8 mouse cellular contexts compared by ENCODE assay signal in genomic region chr2:32167819-32168218, GRCm38 (mm10). TPM values are rescaled to one million over a fixed set of nuclear protein-coding genes. Genes with fewer than 3 reads are reported as not detected.
DNase-seq lines count a peak whose midpoint lies in the region; ATAC-seq and TF ChIP-seq lines count a peak whose summit lies in the region.

No protein-coding gene starts in this region.

- peaks cover 77% of the 10 kb centered on the region for H3K4me1 ChIP-seq in forebrain, embryonic 10.5 days
- peaks cover 48% of the 10 kb centered on the region for H3K4me1 ChIP-seq in heart, postnatal 0 days (ENCODE audit: control insufficient read depth, insufficient read depth)
- peaks cover 40% of the 10 kb centered on the region for H3K4me1 ChIP-seq in lung, adult 2 months (ENCODE audit: control insufficient read depth, insufficient read depth, low read length)
- H3K4me1 ChIP-seq in neural tube, embryonic 13.5 days (replicated peaks): peaks cover 89% of the 10 kb centered on the region

- peak; percentile 24 for TF ChIP-seq CTCF in C2C12 (IDR thresholded peaks at IDR 0.05; ENCODE audit: control insufficient read depth, insufficient read depth, insufficient read length)
- TF ChIP-seq CTCF in heart, postnatal 0 days (IDR thresholded peaks at IDR 0.05; ENCODE audit: low read depth): peak; percentile 45
- peak; percentile 23; the same call in 1 of the 2 replicates for TF ChIP-seq CTCF in lung, adult 2 months (IDR thresholded peaks at IDR 0.05; ENCODE audit: insufficient read depth, low read length)

- peak; percentile 89 for DNase-seq in T-cell, adult 2 months (ENCODE audit: low spot score)
- DNase-seq in forebrain, embryonic 10.5 days (ENCODE audit: extremely low spot score, low spot score): peak; percentile 58
- DNase-seq in heart, postnatal 0 days (ENCODE audit: low spot score): peak; percentile 91
- peak; percentile 71 to 82 for DNase-seq in kidney, postnatal 4 days
- DNase-seq in lung, adult 2 months: peak; percentile 58
- peak; percentile 87 for DNase-seq in thymus, postnatal 25 days

- peak overlapping the region; percentile 81 for H3K27ac ChIP-seq in forebrain, embryonic 10.5 days
- peak overlapping the region; percentile 84 for H3K27ac ChIP-seq in heart, postnatal 0 days (ENCODE audit: low read depth)
- peak overlapping the region; percentile 93 for H3K27ac ChIP-seq in neural tube, embryonic 13.5 days (replicated peaks)

- 8% methylated on average over 7 of the region's 7 CpGs for WGBS in forebrain, embryonic 10.5 days
- 1% methylated on average over 7 of the region's 7 CpGs for WGBS in heart, postnatal 0 days
- 4% methylated on average over 7 of the region's 7 CpGs for WGBS in lung, adult 2 months
- WGBS in neural tube, embryonic 13.5 days: 2% methylated on average over 7 of the region's 7 CpGs

- peaks cover 94% of the 10 kb centered on the region for H3K79me3 ChIP-seq in C2C12 (ENCODE audit: low read depth)

- H3K79me2 ChIP-seq in C2C12 (ENCODE audit: control insufficient read depth, insufficient read depth): peaks cover 100% of the 10 kb centered on the region

- H3K36me3 ChIP-seq in C2C12 (ENCODE audit: control insufficient read depth, insufficient read depth): peaks cover 4% of the 10 kb centered on the region
- H3K36me3 ChIP-seq in forebrain, embryonic 10.5 days (replicated peaks): peaks cover 23% of the 10 kb centered on the region
- no peaks in the 10 kb centered on the region for H3K36me3 ChIP-seq in heart, postnatal 0 days (replicated peaks; ENCODE audit: control insufficient read depth, insufficient read depth, low read length)
- H3K36me3 ChIP-seq in neural tube, embryonic 13.5 days: no peaks in the 10 kb centered on the region

- H3K4me2 ChIP-seq in heart, postnatal 0 days (ENCODE audit: low read depth, low read length): peak overlapping the region; percentile 46
- peak overlapping the region; percentile 46 for H3K4me2 ChIP-seq in neural tube, embryonic 13.5 days

- no peak for TF ChIP-seq POLR2A in lung, adult 2 months (IDR thresholded peaks at IDR 0.05; ENCODE audit: borderline replicate concordance, extremely low read depth, low read depth, low read length)

- peak; percentile 83 for ATAC-seq in heart, postnatal 0 days (ENCODE audit: insufficient read depth, low read depth)
- peak; percentile 63 for ATAC-seq in neural tube, embryonic 13.5 days (ENCODE audit: low read depth)

- H3ac ChIP-seq in C2C12 (ENCODE audit: control insufficient read depth, insufficient read length, low read depth): peak overlapping the region; percentile 34

- no peaks in the 10 kb centered on the region for H3K27me3 ChIP-seq in C2C12 (ENCODE audit: control insufficient read depth, insufficient read depth, insufficient read length)
- H3K27me3 ChIP-seq in forebrain, embryonic 10.5 days (ENCODE audit: poor library complexity, severe bottlenecking): no peaks in the 10 kb centered on the region
- H3K27me3 ChIP-seq in heart, postnatal 0 days (ENCODE audit: control insufficient read depth, insufficient read depth, low read length): no peaks in the 10 kb centered on the region
- H3K27me3 ChIP-seq in neural tube, embryonic 13.5 days: no peaks in the 10 kb centered on the region

- TF ChIP-seq EP300 in heart, postnatal 0 days (IDR thresholded peaks at IDR 0.05; ENCODE audit: low read depth): no peak

- H3K9me3 ChIP-seq in forebrain, embryonic 10.5 days: peaks cover under 1% of the 10 kb centered on the region; the same call in 1 of the 2 replicates
- H3K9me3 ChIP-seq in heart, postnatal 0 days (replicated peaks; ENCODE audit: control insufficient read depth, low read length): no peaks in the 10 kb centered on the region
- H3K9me3 ChIP-seq in neural tube, embryonic 13.5 days: no peaks in the 10 kb centered on the region

- H3K4me3 ChIP-seq in C2C12 (ENCODE audit: insufficient read depth, poor library complexity, severe bottlenecking): no peak overlapping the region
- H3K4me3 ChIP-seq in forebrain, embryonic 10.5 days: peak overlapping the region; percentile 37
- H3K4me3 ChIP-seq in heart, postnatal 0 days (ENCODE audit: low read depth, low read length): peak overlapping the region; percentile 11; the same call in 1 of the 2 replicates
- H3K4me3 ChIP-seq in lung, adult 2 months (replicated peaks; ENCODE audit: extremely low read depth, low read depth, low read length): no peak overlapping the region
- peak overlapping the region; percentile 3; the same call in 1 of the 2 replicates for H3K4me3 ChIP-seq in neural tube, embryonic 13.5 days

- H3K9ac ChIP-seq in heart, postnatal 0 days (replicated peaks; ENCODE audit: low read depth, low read length): no peak overlapping the region; the same call in 1 of the 2 replicates
- H3K9ac ChIP-seq in neural tube, embryonic 13.5 days: peak overlapping the region; percentile 54

TF ChIP-seq in C2C12, 6 proteins besides CTCF, POLR2A, EP300 and RAD21:
- no peak for TF ChIP-seq FOSL1 (IDR thresholded peaks at IDR 0.05; ENCODE audit: insufficient read depth, low read length, poor library complexity, severe bottlenecking)
- TF ChIP-seq MYOG (IDR thresholded peaks at IDR 0.05; ENCODE audit: control insufficient read depth, extremely low read depth, insufficient read length): no peak
- TF ChIP-seq CEBPB (IDR thresholded peaks at IDR 0.05; ENCODE audit: low read depth): no peak
- peak; percentile 62 for TF ChIP-seq MAX (IDR thresholded peaks at IDR 0.05)
- TF ChIP-seq USF1 (IDR thresholded peaks at IDR 0.05; ENCODE audit: low read depth): no peak
- TF ChIP-seq MYOD1 (IDR thresholded peaks at IDR 0.05; ENCODE audit: control insufficient read depth, insufficient read length, low read depth): peak; percentile 92

RNA-seq across cellular contexts. Expression of gene Prrc2b, which starts 16.9 kb away (rescaled TPM):
- 45.0 TPM for polyA plus RNA-seq in C2C12 (2012; fragmentation: generic; extraction: Trizol)
- polyA plus RNA-seq in forebrain, embryonic 10.5 days (2016; fragmentation: Nextera tagmentation; extraction: Ambion mirVana): 48.2 and 50.1 TPM in 2 replicates
- 66.5 and 74.1 TPM in 2 replicates for total RNA-seq in heart, postnatal 0 days (2014; rRNA removed; ENCODE audit: low replicate concordance)
- polyA plus RNA-seq in heart, postnatal 0 days (2015; fragmentation: Nextera tagmentation; extraction: Ambion mirVana): 16.1 and 19.5 TPM in 2 replicates
- polyA plus RNA-seq in lung, adult 2 months (2012; rRNA removed): 67.9 and 68.5 TPM in 2 replicates
- polyA plus RNA-seq in neural tube, embryonic 13.5 days (2015; fragmentation: Nextera tagmentation; extraction: Ambion mirVana): 61.6 and 69.8 TPM in 2 replicates

Comparison
In these comparisons a context has a peak if more than half of its experiments do, and no peak if none do; other contexts are left out.
1. H3K4me3 ChIP-seq: peak in forebrain, embryonic 10.5 days (single experiment), heart, postnatal 0 days (single experiment) and neural tube, embryonic 13.5 days (single experiment); none in C2C12 (single experiment) and lung, adult 2 months (single experiment).
2. Peak in every context shown above with its lines, with median percentiles within 50 percentile points of each other: CTCF ChIP-seq, DNase-seq and H3K27ac ChIP-seq.